Mouse (Mus musculus) adrenal gland, adult 18-20 months (tissue): ENCODE measurements around the gene Kif16b. TPM values are rescaled to one million over a fixed set of nuclear protein-coding genes. Genes with fewer than 3 reads are reported as not detected.

Experiments
- DNase-seq, 2 experiments: peaks; one replicate each; pipeline ENCODE4 v3.0.0; 2021 to 2022; ENCODE audit warnings: low spot score in 2 of 2
- long read RNA-seq, 2 experiments: library from polyadenylated mRNA; stranded (forward); transcript quantifications; one replicate each; pipeline ENCODE4 v2.0.0; 2021
- total RNA-seq, 2 experiments: library from RNA; stranded (reverse); gene quantifications; 1 replicate in 1 of 2; 2 replicates in 1 of 2; pipeline ENCODE4 v1.2.3; 2021

Gene Kif16b
- total RNA-seq: 10 to 100 TPM; 20.9 to 23.9 TPM
- long read RNA-seq, experiment 1, full-length matches to known transcripts: 7 of 14 reads
- long read RNA-seq, experiment 1, partial matches to known transcripts: 3 of 14 reads
- long read RNA-seq, experiment 1, other reads (novel, unspliced or antisense): 4 of 14 reads
- long read RNA-seq, experiment 2, full-length matches to known transcripts: 17 of 39 reads
- long read RNA-seq, experiment 2, partial matches to known transcripts: 17 of 39 reads
- long read RNA-seq, experiment 2, other reads (novel, unspliced or antisense): 5 of 39 reads

- DNase-seq: peak; percentile 92 to 94
Observed at GRCm38 (mm10) chr2:142900862-142901805, at the start of gene Kif16b. Kif16b (minus strand) TSS chr2:142901531.

- DNase-seq: no peak
Observed at GRCm38 (mm10) chr2:142940899-142941642, 39.7 kb upstream of the Kif16b start.

GRCm38 (mm10) chr2:142930445-142930844 lies 29.1 kb upstream of the Kif16b start:
- DNase-seq: no peak

GRCm38 (mm10) chr2:142929226-142930112 lies 28.1 kb upstream of the Kif16b start:
- no peak for DNase-seq

GRCm38 (mm10) chr2:142910808-142911388 lies 9.6 kb upstream of the Kif16b start:
- DNase-seq: no peak

- no peak for DNase-seq
Observed at GRCm38 (mm10) chr2:142909213-142909612, 7.9 kb upstream of the Kif16b start.

- DNase-seq: no peak
Observed at GRCm38 (mm10) chr2:142907056-142907455, 5.7 kb upstream of the Kif16b start.

GRCm38 (mm10) chr2:142902905-142903895 lies 1.9 kb upstream of the Kif16b start:
- peak; percentile 94 to 95 for DNase-seq

- no peak for DNase-seq
Observed at GRCm38 (mm10) chr2:142900120-142900861, 1.0 kb downstream of the Kif16b start.

- DNase-seq: no peak
Observed at GRCm38 (mm10) chr2:142893780-142894179, 7.6 kb downstream of the Kif16b start.

- DNase-seq: no peak
Observed at GRCm38 (mm10) chr2:142891283-142891682, 10.0 kb downstream of the Kif16b start.

GRCm38 (mm10) chr2:142884456-142884855 lies 16.9 kb downstream of the Kif16b start:
- no peak for DNase-seq

GRCm38 (mm10) chr2:142883625-142883994 lies 17.7 kb downstream of the Kif16b start:
- DNase-seq: no peak

GRCm38 (mm10) chr2:142882871-142883624 lies 18.3 kb downstream of the Kif16b start:
- DNase-seq: no peak

GRCm38 (mm10) chr2:142882466-142882865 lies 18.9 kb downstream of the Kif16b start:
- no peak for DNase-seq

GRCm38 (mm10) chr2:142881177-142881576 lies 20.2 kb downstream of the Kif16b start:
- DNase-seq: no peak

GRCm38 (mm10) chr2:142879257-142879818 lies 22.0 kb downstream of the Kif16b start:
- no peak for DNase-seq
